Mouse (Mus musculus) liver, adult 2 months (tissue): ENCODE data around the gene Ifna14.

Source experiments
- CTCF ChIP-seq: fragments of 200-500 bp; IDR thresholded peaks from 2 replicates; pipeline ENCODE4 v1.5.1; 2011; ENCODE audit warnings: low read depth, low read length, control low read depth
- POLR2A ChIP-seq: fragments of 200-500 bp; IDR thresholded peaks from 2 replicates; pipeline ENCODE4 v1.6.1; 2011; ENCODE audit warnings: low read length, control low read depth; ENCODE audit not compliant: insufficient read depth; ENCODE audit errors: extremely low read depth

GRCm38 (mm10) chr4:88526379-88527049, 45.1 kb downstream of the Ifna14 start:
- no peak for TF ChIP-seq POLR2A
- TF ChIP-seq CTCF, result no peak
